12 mouse cellular contexts compared by ENCODE assay signal in the genomic region with DNA sequence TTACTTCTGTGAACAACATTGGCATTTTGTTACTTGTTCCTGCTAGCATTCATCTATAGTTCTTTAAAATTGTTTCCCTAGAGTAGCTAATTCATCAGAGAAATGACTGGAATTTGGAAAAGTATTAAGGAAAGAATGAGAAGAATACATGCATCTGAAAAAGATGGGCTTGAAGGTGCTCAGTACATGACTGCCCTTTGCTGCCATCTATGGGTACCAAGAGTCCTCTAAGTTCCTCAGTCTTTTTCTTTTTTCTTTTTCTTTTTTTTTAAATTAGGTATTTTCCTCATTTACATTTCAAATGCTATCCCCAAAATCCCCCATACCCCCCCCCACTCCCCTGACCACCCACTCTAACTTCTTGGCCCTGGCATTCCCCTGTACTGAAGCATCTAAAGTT. TPM values are rescaled to one million over a fixed set of nuclear protein-coding genes. Genes with fewer than 3 reads are reported as not detected.
DNase-seq lines count a peak whose midpoint lies in the region; ATAC-seq and TF ChIP-seq lines count a peak whose summit lies in the region.
"Had no signal": no experiment of that assay in that cellular context is flagged by ENCODE, and none has a peak within 500 bp of the region (broad histone marks: within the 10 kb centered on the region; RNA-seq: fewer than 3 reads in every experiment).

No protein-coding gene starts in this region.

- H3K4me1 ChIP-seq in hindbrain, postnatal 0 days (ENCODE audit: insufficient read depth, low read length): no peaks in the 10 kb centered on the region
- H3K4me1 ChIP-seq in hindbrain, embryonic 16.5 days (ENCODE audit: control insufficient read depth, insufficient read depth, low read depth, low read length): no peaks in the 10 kb centered on the region
- no peaks in the 10 kb centered on the region for H3K4me1 ChIP-seq in midbrain, embryonic 12.5 days
- H3K4me1 ChIP-seq in midbrain, embryonic 13.5 days (replicated peaks): no peaks in the 10 kb centered on the region
- no peaks in the 10 kb centered on the region for H3K4me1 ChIP-seq in stomach, postnatal 0 days (replicated peaks; ENCODE audit: control insufficient read depth, insufficient read depth)
- H3K4me1 ChIP-seq: forebrain, embryonic 12.5 days had no signal

- no peaks in the 10 kb centered on the region for H3K27me3 ChIP-seq in hindbrain, postnatal 0 days (ENCODE audit: insufficient read depth, low read length)
- H3K27me3 ChIP-seq in hindbrain, embryonic 16.5 days (replicated peaks; ENCODE audit: control insufficient read depth, insufficient read depth, low read length): no peaks in the 10 kb centered on the region
- H3K27me3 ChIP-seq in midbrain, embryonic 12.5 days: 0 out of 2 replicates have a peak, but pooled peaks cover 4% of the 10 kb centered on the region
- no peaks in the 10 kb centered on the region for H3K27me3 ChIP-seq in midbrain, embryonic 13.5 days
- H3K27me3 ChIP-seq in stomach, postnatal 0 days (ENCODE audit: control insufficient read depth, insufficient read depth, low read length): no peaks in the 10 kb centered on the region
- H3K27me3 ChIP-seq: forebrain, embryonic 12.5 days had no signal

- H3K4me2 ChIP-seq in hindbrain, postnatal 0 days (ENCODE audit: low read depth, low read length): no peak overlapping the region
- H3K4me2 ChIP-seq in hindbrain, embryonic 16.5 days (ENCODE audit: low read length): no peak overlapping the region
- H3K4me2 ChIP-seq in midbrain, embryonic 12.5 days (replicated peaks): no peak overlapping the region
- no peak overlapping the region for H3K4me2 ChIP-seq in midbrain, embryonic 13.5 days (replicated peaks)
- H3K4me2 ChIP-seq in stomach, postnatal 0 days (replicated peaks; ENCODE audit: low read depth): no peak overlapping the region
- H3K4me2 ChIP-seq: forebrain, embryonic 12.5 days; liver, embryonic 11.5 days had no signal

- no peaks in the 10 kb centered on the region for H3K36me3 ChIP-seq in hindbrain, postnatal 0 days (ENCODE audit: insufficient read depth, low read length)
- H3K36me3 ChIP-seq in hindbrain, embryonic 16.5 days (ENCODE audit: control insufficient read depth, insufficient read depth, low read length): no peaks in the 10 kb centered on the region
- no peaks in the 10 kb centered on the region for H3K36me3 ChIP-seq in midbrain, embryonic 12.5 days
- no peaks in the 10 kb centered on the region for H3K36me3 ChIP-seq in midbrain, embryonic 13.5 days
- H3K36me3 ChIP-seq in stomach, postnatal 0 days (ENCODE audit: control insufficient read depth, insufficient read depth, low read length): no peaks in the 10 kb centered on the region
- H3K36me3 ChIP-seq: forebrain, embryonic 12.5 days had no signal

- TF ChIP-seq CTCF in hindbrain, postnatal 0 days (IDR thresholded peaks at IDR 0.05; ENCODE audit: low read depth): peak; percentile 46
- TF ChIP-seq CTCF in stomach, postnatal 0 days (IDR thresholded peaks at IDR 0.05; ENCODE audit: low read depth): peak; percentile 64

- peak; percentile 5 for DNase-seq in hindbrain, postnatal 0 days (ENCODE audit: low spot score)
- peak; percentile 64 for DNase-seq in brain, adult 2 months (ENCODE audit: low read depth, low spot score)
- no peak for DNase-seq in stomach, postnatal 0 days (ENCODE audit: low spot score)
- no peak for DNase-seq in thymus, postnatal 14 days
- DNase-seq: cerebellum, adult 18-20 months; thymus, postnatal 36 days had no signal

- no peak for TF ChIP-seq EP300 in stomach, postnatal 0 days (optimal IDR thresholded peaks at IDR 0.05)

- no peak overlapping the region for H3K9ac ChIP-seq in hindbrain, postnatal 0 days (replicated peaks; ENCODE audit: low read length)
- H3K9ac ChIP-seq in hindbrain, embryonic 16.5 days (ENCODE audit: low read depth, low read length): no peak overlapping the region
- no peak overlapping the region for H3K9ac ChIP-seq in midbrain, embryonic 12.5 days (replicated peaks)
- no peak overlapping the region for H3K9ac ChIP-seq in midbrain, embryonic 13.5 days (replicated peaks)
- no peak overlapping the region for H3K9ac ChIP-seq in stomach, postnatal 0 days (ENCODE audit: low read length)
- H3K9ac ChIP-seq: forebrain, embryonic 12.5 days had no signal

- no peak for ATAC-seq in hindbrain, postnatal 0 days
- no peak for ATAC-seq in hindbrain, embryonic 16.5 days
- ATAC-seq in midbrain, embryonic 12.5 days (ENCODE audit: low FRiP score, low read depth): 0 out of 2 replicates have a peak, but pooled peaks have one; percentile 44
- ATAC-seq in midbrain, embryonic 13.5 days: no peak
- ATAC-seq in stomach, postnatal 0 days (ENCODE audit: low FRiP score, low TSS enrichment): no peak

- no peaks in the 10 kb centered on the region for H3K9me3 ChIP-seq in hindbrain, postnatal 0 days (ENCODE audit: low read length)
- no peaks in the 10 kb centered on the region for H3K9me3 ChIP-seq in hindbrain, embryonic 16.5 days (ENCODE audit: control insufficient read depth, low read length)
- H3K9me3 ChIP-seq in midbrain, embryonic 12.5 days: no peaks in the 10 kb centered on the region
- no peaks in the 10 kb centered on the region for H3K9me3 ChIP-seq in midbrain, embryonic 13.5 days
- no peaks in the 10 kb centered on the region for H3K9me3 ChIP-seq in stomach, postnatal 0 days (ENCODE audit: control insufficient read depth, low read length)
- H3K9me3 ChIP-seq: forebrain, embryonic 12.5 days had no signal

- H3K4me3 ChIP-seq in hindbrain, postnatal 0 days (ENCODE audit: low read length): no peak overlapping the region
- no peak overlapping the region for H3K4me3 ChIP-seq in hindbrain, embryonic 16.5 days (ENCODE audit: low read length)
- no peak overlapping the region for H3K4me3 ChIP-seq in midbrain, embryonic 12.5 days
- no peak overlapping the region for H3K4me3 ChIP-seq in midbrain, embryonic 13.5 days (replicated peaks)
- no peak overlapping the region for H3K4me3 ChIP-seq in stomach, postnatal 0 days (ENCODE audit: low read depth, low read length)
- H3K4me3 ChIP-seq: forebrain, embryonic 12.5 days had no signal

- no peak overlapping the region for H3K27ac ChIP-seq in hindbrain, postnatal 0 days
- H3K27ac ChIP-seq in hindbrain, embryonic 16.5 days (ENCODE audit: low read depth, low read length): no peak overlapping the region
- H3K27ac ChIP-seq in midbrain, embryonic 12.5 days (replicated peaks): no peak overlapping the region
- H3K27ac ChIP-seq in midbrain, embryonic 13.5 days: no peak overlapping the region
- H3K27ac ChIP-seq in stomach, postnatal 0 days (replicated peaks): no peak overlapping the region
- H3K27ac ChIP-seq: forebrain, embryonic 12.5 days had no signal

RNA-seq across cellular contexts. Expression of a gene that starts 11.3 kb away (rescaled TPM):
- 0.05 TPM in 1 of 2 replicates, not detected in the other for total RNA-seq in hindbrain, postnatal 0 days (2014; rRNA removed)
- polyA plus RNA-seq in hindbrain, postnatal 0 days (2015; fragmentation: Nextera tagmentation; extraction: Ambion mirVana): 0.04 TPM in 1 of 2 replicates, not detected in the other
- not detected in 2 replicates for polyA plus RNA-seq in hindbrain, embryonic 16.5 days (2015; fragmentation: Nextera tagmentation; extraction: Ambion mirVana)
- polyA plus RNA-seq in midbrain, embryonic 12.5 days (2016; fragmentation: Nextera tagmentation; extraction: Ambion mirVana): 0.18 TPM in 1 of 2 replicates, not detected in the other
- polyA plus RNA-seq in midbrain, embryonic 13.5 days (2015; fragmentation: Nextera tagmentation; extraction: Ambion mirVana): 0.04 TPM in 1 of 2 replicates, not detected in the other
- 7.1 and 7.9 TPM in 2 replicates for polyA plus RNA-seq in stomach, postnatal 0 days (2015; fragmentation: Nextera tagmentation; extraction: Ambion mirVana)
- polyA plus RNA-seq: heart, embryonic 14.5 days had no signal

Comparison
In these comparisons a context has a peak if more than half of its experiments do, and no peak if none do; other contexts are left out.
1. DNase-seq: peak in hindbrain, postnatal 0 days (single experiment) and brain, adult 2 months (single experiment); none in stomach, postnatal 0 days (single experiment) and thymus, postnatal 14 days (single experiment).